Mouse (Mus musculus): ENCODE results near the gene Trim46.

DNA sequence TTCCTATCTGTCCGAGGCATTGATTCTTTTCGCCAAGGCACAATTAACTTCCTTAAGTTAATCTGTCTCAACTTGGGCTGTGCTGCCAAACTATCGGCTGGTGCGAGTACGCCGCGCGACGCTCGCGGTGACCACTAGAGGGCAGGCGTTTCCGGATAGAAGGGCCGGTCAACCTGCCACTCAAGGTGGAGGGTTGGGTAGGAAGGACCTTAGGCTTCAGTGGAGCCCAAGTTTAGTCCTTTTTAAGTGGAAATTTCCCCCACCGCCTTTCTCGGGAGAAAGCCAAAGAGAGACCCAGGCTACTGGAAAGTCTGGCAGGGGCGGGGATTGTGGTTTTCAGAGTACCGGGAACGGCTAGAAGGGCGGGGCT lies 17.9 kb downstream of the Trim46 start:
- TF ChIP-seq CTCF (conservative IDR thresholded peaks at IDR 0.05; ENCODE audit: low read length) (peak; percentile 91), NANOG (IDR thresholded peaks at IDR 0.05; ENCODE audit: borderline replicate concordance, low read length) (no peak), POU5F1 (IDR thresholded peaks at IDR 0.05; ENCODE audit: borderline replicate concordance, low read length) (no peak)

Measured in E14TG2a.4 (cell line).